Mouse (Mus musculus): ENCODE data around the gene Igdcc3.

DNA sequence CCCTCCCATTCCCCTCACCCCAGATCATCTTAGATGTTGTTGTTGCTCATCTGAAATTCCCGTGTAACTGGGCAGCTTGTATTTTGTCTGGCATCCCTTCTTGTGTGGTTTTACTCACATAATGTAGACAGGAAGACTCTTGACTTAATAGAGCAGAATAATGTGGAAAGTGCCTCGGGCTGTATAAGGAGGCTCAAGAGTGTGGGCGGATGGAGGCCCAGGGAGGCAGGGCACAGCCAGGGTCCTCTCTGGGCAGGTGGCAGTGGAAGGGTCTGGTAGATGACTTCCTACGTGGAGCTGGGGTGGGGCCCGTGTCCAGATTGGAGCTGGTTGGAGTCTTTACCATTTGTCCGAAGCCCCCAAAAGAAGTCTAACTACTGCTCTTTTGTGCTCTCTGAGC, 82.9 kb downstream of the Igdcc3 start:
- TF ChIP-seq GATA1 (IDR thresholded peaks at IDR 0.05; ENCODE audit: borderline replicate concordance, low read length) (no peak), FLI1 (IDR thresholded peaks at IDR 0.05; ENCODE audit: low read length) (no peak)

All from megakaryocyte, embryonic 14.5 days (primary cell).